Mouse (Mus musculus) adrenal gland, adult 18-20 months (tissue): ENCODE results near the gene Slc7a14. TPM values are rescaled to one million over a fixed set of nuclear protein-coding genes. Genes with fewer than 3 reads are reported as not detected.

Source experiments
- DNase-seq, 2 experiments: peaks; one replicate each; pipeline ENCODE4 v3.0.0; 2021 to 2022; ENCODE audit warnings: low spot score in 2 of 2
- total RNA-seq, 2 experiments: library from RNA; stranded (reverse); gene quantifications; 1 replicate in 1 of 2; 2 replicates in 1 of 2; pipeline ENCODE4 v1.2.3; 2021

Gene Slc7a14
- total RNA-seq, 2 experiments from 2014 or later = 3.1 to 4.3 TPM

DNA sequence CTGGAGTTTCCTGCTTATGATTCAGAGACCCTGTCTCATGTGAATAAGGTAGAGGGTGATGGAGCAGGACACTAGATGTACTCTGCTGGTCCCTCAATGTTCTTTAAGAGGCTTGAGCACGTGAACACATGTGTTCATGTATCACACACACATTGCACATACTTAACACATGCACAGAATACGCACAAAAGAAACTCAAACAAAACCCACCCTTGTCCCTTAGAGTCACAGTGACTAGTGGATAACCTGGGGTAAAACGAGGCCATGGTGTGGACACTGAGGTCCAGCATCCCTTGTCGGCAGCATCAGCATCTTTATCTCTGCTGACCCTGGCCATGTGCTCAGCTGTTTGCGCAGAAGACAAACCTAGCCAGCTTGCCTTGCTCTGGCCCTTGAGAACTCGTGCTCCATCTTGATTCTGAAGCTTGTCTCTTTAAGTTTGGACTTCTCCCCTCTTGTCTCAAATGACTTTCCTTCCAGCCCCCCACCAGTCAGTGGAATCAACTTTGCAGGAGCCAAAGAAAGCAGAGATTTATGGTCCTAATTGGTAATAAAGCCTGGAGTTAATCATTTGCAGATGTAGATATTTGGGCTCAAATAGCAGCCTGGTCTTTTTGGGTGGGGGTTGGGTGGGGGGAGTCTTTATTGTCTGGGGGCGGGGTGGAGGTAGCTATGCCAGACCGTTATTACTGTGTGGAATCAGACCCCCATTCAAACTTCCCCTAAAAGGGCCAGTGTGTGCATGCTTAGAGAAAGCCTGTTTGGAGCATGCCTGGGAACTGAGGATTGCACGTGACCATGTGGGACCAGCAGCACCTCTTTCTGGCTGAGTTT lies 97.8 kb downstream of the Slc7a14 start:
- DNase-seq = no peak

DNA sequence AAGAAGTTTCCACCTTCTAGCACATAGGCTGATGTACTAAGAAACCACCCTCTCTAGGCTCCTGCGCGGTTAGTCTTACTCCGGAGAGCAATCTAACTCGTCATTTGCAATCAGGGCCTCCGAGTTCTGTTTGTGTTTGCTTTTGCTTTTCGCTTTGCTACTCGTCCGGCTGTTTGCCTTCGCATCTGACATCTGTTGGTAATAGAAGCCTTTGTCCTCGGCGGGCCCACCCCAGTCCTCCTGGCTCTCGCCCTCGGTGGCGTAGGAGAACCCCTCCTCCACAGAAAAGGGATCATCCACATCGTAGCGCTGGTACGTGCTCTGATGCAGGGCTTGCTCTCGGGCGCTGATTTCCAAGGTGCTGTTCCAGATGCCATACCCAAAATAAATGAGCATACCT lies 101.2 kb downstream of the Slc7a14 start:
- no peak for DNase-seq

DNA sequence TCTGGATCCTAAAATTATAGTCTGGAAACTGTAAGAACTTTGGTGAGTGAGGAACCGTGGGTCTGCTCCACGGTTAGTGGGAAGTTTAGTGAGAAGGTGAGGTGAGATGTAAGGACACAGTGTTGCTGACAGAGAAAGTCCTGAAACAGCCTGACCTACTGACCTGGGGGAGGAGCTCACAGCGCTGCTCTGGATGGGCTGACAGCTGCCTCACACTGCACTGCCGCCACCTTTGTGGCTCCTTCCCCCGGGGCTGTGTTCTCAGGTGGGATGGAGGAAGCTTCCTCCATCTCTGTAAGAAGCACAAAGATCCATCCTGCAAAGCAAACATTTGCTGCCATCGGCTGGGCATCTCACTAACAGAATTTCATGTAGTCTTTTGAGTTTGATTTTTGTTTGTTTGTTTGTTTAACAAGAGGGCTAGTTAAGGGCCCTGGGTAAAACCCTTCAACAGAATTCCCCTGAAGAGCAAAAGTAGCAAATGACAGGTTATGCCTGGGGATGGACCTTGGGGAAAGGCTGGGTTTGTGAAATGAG lies 101.7 kb downstream of the Slc7a14 start:
- DNase-seq = no peak

DNA sequence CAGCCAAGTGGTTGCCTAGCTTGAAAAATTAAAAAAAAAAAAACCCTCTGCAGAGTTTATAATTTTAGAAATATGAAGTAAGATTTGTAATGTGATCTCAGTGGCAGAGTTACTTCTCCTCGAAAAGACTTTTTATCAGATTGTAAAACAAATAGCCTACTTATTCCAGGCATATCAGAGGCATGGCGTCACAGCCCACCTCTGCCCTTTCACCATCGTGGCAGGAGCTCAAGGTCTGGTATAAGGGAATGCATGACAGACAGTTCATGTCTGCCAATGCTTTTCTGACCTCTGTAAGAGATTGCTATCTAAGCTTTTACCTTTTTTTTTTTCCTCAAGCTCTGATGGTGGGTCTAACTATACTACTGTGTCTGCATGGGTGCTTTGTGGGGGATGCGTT lies 102.1 kb downstream of the Slc7a14 start:
- no peak for DNase-seq

DNA sequence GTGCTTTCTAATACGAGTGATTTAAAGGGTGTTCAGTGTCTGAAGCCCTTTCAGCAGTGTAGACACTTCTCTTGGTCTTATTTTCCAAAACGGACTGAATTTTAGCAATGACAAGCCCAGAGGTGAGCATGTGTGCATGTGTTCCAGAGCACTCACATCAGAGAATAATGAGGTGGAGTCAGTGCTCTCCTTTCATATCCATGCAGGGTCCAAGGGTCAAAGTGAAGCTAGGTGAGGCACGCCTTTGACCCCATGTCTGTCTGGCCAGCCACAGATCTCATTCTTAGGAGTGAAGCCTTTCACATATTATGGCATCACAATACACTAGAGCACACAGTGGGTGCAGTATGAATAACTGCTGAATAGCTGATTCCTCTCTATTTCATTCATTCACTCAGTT lies 105.0 kb downstream of the Slc7a14 start:
- DNase-seq = no peak

DNA sequence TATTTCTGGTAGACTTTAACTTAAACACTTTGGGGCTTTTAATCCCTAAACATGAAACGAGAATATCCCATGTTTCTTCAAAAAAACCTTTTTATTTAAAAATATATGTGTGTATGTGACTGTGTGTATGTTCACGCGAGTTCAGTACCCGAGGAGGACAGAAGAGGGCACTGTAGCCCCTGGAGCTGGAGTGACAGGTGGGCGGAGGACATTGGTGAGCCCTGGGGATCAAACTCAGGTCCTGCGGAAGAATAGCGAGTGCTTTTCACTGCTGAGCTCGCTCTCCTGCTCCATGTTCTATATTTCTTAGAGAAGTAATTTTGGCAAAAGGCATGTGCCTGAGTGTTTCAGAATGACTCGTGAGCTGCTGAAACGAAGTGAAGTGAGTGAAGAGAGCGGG lies 106.2 kb downstream of the Slc7a14 start:
- DNase-seq = no peak

DNA sequence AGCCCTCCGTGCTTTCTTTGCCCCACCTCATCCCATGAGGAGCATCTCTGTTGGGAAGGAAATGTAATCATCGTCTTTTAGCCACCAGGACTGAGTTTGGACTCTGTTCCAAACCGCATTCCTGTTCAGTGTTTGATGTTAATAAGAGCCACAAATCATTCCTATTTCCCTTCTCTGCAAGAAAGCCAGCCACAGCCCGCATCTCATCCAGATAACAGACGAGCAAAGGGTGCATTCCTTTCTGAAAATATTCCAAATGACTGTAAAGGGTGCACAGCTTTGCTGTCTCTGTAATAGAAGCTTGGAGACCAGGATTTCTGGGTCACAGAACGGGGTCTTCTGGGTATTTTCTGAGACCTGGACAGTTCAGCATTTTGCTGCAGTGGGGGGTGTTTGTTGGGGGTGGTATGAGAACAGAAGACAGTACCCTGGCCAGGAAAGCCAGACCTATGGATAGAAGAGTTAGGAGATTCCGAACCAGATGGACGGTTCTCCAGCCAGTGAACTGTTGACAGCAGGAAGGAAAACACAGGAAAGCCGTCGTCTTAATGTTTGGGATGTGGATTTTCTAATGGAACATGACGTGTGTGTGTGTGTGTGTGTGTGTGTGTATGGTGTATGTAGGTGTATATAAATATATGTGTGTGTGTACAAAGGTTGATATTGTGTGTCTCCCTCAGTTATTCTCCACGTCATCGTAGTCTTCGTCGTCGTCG lies 110.9 kb downstream of the Slc7a14 start:
- no peak for DNase-seq

DNA sequence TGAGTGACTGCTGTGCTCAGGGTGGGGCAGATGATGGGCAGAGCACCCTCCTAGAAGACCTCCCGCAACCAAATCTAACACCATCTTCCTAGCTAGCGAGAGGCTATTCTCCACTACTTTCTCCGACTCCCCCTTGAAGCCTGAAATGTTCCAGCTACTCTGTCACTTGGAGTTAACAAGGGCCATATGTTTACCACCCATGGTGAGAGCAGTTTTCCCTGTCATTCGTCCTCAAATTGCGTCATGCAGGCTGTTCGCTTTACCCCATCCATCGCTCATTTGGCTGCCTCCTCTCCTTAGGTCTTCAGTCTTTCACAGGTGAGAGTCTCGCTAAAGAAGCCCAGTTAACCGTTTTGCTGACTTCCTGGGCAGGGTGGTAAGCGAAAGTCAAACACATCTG lies 118.8 kb downstream of the Slc7a14 start:
- DNase-seq = no peak

DNA sequence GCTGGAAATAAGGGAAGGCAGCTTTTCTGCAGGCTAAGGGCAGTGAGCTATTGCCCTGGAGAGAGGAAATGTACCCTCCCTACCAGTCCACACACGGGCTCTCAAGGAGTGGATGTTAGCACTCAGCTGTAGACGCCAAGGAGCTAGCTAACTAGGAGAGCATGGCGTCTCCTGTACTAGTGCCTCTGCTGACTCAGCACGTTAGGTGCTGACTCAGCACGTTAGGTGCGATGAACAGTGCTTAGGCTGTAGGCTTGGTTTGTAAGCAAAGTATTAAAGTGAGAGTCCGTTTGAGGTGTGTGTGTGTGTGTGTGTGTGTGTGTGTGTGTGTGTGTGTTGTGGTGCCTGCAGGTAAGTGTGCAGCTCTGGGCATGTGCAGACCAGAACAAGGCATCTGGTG lies 119.8 kb downstream of the Slc7a14 start:
- DNase-seq = no peak

DNA sequence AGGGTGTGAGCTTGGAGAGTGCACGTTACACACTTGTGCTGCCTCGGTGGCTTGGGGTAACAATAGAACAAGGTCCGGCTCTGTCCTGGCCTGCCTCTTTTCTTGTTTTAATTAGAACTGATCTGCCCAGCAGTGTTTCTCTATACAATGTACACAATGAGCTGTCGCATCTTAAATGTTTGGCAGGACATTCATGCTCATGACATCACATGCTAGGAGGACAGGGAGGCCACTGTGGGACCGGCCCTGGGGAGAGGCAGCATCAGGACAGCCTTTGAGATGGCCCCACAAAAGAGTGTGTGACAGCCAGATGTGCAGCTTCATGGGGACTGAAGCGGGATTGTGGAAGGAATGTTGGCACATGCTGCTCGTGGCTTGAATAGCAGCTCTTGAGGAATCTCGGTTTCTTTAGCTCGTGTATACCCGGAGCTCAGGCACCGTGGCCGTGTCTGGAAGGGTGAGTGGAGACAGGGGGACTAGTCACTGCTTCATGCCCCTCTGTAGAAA lies 143.8 kb downstream of the Slc7a14 start:
- no peak for DNase-seq

DNA sequence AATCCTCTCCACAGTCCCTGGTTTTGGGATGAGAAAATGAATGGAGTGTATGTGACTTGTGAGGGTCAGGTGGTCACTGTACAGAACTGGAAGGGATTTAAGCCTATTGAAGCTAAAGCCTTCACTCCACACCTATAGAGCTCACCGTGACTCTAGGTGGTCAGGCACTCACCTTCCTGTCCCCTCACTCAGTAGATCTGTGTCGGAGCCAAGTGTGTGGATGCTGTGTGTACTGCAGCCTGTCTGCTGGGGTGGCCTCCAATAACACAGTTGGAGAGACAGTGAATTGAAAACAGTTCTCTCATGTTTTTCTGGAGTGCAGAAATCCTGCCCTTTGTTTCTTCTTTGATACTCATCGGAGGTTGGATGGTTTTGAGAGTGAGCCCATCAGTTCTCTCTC lies 144.4 kb downstream of the Slc7a14 start:
- DNase-seq = no peak

DNA sequence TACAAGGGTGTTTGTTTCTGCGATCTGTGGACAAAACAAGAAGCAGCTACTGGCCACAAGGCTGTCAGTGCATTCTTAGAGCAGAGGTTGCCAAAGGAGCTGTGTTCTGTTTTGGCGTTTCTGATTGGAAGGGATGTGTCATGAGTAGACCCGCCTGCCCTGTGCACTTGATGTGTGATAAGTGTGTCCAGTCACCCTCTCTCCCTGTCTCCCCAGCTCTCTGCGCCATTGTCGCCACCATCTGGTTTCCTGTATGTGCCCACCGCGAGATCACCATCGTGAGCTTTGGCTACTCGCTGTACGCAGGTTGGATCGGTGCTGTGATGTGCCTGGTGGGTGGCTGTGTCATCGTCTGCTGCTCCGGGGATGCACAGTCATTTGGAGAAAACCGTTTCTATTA lies 147.3 kb downstream of the Slc7a14 start:
- DNase-seq = no peak

DNA sequence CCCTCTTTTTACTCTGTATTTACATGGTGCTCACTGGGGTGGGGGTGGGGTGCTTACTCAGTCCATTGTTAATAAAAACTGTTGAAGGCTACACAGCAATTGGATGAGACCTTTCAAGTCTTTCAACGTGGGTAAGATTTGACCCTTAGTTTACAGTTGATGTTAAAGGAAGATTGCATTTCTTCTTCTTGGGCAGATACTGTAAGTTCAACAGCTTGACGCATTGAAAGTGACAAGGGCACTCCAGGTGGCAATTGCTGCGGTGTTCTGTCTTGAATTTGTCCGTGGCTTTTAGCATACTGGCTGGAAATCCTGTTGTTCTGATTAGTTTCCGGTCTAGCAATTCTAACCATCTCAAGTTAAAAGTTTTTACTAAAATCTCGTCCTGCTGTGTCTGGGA lies 148.8 kb downstream of the Slc7a14 start:
- DNase-seq = no peak

DNA sequence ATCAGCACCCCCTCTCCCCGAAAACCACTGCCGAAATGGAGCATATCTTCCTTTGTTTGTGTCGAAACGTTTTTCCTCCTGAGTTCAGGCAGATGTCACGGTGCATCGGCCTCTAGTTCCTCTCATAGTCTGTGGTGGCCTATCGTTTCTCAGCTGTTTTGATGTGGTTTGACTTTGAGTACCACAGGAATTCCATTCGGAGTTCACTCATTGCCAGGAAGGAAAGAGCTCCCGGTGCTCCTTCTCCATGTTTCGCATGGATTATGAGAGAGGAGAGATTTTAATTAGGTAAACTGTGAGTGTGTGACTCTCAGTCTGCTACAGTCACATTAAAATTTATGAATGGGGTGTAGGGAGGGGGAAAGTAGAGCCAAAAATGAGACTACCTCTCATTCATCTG lies 150.1 kb downstream of the Slc7a14 start:
- DNase-seq = no peak

DNA sequence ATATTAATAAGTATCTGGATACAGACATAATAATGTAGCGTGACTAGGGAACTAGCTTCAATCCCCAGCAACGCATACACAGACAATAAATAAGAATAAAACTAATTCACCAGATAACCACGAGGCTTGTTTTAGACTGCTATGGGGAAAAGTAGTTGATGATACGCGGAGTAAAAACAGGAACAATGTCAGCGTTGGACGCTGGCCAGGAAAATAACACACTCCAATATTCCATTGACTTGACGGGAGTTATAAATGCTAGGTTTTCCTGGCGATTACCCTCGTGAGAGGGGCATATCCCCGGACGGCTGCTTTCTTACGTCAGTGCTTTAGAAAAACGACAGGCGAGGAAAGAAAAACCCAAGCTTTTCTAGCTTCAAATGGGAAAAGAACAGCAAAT lies 152.4 kb downstream of the Slc7a14 start:
- no peak for DNase-seq

DNA sequence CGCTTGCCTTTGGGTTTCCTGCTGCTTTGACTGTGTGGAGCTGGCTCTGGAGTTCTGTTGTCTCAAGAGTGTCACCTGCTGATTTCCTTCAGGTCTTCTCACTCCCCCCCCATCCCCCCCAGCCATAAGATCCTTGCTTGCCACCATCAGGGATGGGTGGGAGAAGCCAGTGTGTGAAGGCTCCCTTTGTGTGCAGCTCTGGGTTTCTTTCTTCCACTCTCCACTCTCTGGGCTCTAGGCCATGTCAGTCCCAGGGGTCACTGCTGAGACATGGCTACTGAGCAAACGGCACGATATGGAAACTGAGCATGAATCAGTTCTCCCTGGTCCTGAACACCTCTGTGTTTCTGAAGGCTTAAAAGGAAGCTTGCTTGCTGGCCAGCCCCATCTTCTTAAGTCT lies 154.1 kb downstream of the Slc7a14 start:
- no peak for DNase-seq

Other genes starting within 250 kb of the Slc7a14 start
- 10 to 100 TPM; 24.3 to 34.4 TPM for gene Skil, start 215.3 kb downstream of the Slc7a14 start, total RNA-seq
- gene Cldn11, start 160.5 kb downstream of the Slc7a14 start, total RNA-seq = 10 to 100 TPM in 1 of 2 experiments, 1 to 10 TPM in 1; 6.3 to 13.1 TPM